Mouse (Mus musculus): Measurements from ENCODE around the gene Nuak1. TPM values are rescaled to one million over a fixed set of nuclear protein-coding genes. Genes with fewer than 3 reads are reported as not detected.

The Nuak1 gene
- polyA plus RNA-seq, 1 experiment from 2014 or later, result 4.8 TPM

DNA sequence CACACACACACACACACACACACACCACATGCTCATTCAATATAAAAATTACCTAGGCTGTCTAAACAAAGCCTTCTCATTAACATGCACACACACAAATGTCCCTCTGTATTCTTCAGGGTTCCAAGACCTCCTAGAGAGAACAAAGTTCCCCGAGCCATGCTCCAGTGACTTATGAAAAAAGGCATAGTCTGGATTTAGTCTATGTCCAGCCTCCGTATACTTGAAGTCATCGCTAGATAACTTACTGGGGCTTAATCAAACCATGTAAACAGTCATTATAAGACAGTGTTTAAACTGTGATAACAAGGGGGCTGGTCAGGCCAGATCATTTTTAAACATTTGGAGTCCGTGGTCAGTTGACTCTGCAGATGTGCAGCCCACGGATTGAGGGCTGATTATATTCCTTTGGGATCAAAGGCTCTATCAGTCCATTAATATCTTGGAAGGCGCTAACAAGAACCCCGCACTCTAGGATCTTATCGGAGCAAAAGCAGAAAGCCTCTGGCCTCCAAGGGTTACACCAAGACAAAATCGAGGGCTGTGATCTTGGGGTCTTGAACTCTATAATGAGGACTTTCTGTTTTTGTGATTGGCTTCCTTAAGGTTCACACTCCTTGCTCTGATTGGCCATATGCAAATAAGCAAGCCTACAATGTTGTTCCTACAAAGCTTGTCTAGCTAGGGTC, 16.4 kb upstream of the Nuak1 start:
- H3K4me3 ChIP-seq (ENCODE audit: low read depth, low read length), result no peak overlapping the region
- no peak overlapping the region for H3K9ac ChIP-seq (ENCODE audit: low read length)
- no peaks in the 10 kb centered on the region for H3K4me1 ChIP-seq (ENCODE audit: control insufficient read depth, insufficient read depth, low read length)
- ATAC-seq (ENCODE audit: low FRiP score) (no peak), DNase-seq (ENCODE audit: low spot score, missing footprints) (no peak)
- H3K27me3 ChIP-seq (ENCODE audit: control insufficient read depth, insufficient read depth, low read length), result no peaks in the 10 kb centered on the region
- 49% methylated on average over 9 of the region's 9 CpGs for WGBS
- H3K4me2 ChIP-seq, result no peak overlapping the region
- H3K27ac ChIP-seq (ENCODE audit: low read depth, low read length), result no peak overlapping the region
- H3K36me3 ChIP-seq (ENCODE audit: control insufficient read depth, insufficient read depth, low read length), result no peaks in the 10 kb centered on the region
- H3K9me3 ChIP-seq (ENCODE audit: control insufficient read depth, low read length), result no peaks in the 10 kb centered on the region

DNA sequence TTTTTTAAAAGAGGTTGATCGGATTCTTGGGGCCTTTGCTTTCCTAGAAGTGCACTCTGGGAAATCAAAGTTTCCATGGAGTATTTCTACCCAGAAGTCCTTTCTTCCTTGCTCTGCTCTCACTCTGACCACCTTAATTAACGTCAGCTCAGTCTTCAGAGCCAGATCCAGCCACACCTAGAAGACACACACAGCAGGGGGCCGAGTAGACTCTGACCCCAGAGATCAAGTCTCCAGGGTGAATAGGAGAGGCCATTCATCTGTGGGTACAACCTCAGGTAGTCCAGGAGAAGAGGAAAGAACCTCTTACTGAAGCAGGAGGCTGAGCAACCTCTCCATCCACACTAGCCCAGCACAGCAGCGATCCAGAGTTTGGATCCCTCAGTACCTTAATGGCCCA, 11.5 kb upstream of the Nuak1 start:
- DNase-seq (ENCODE audit: low spot score, missing footprints), result no peak
- Histone ChIP-seq H3K9ac (ENCODE audit: low read length) (no peak overlapping the region), H3K27ac (ENCODE audit: low read depth, low read length) (no peak overlapping the region), H3K36me3 (ENCODE audit: control insufficient read depth, insufficient read depth, low read length) (no peaks in the 10 kb centered on the region), H3K27me3 (ENCODE audit: control insufficient read depth, insufficient read depth, low read length) (no peaks in the 10 kb centered on the region), H3K9me3 (ENCODE audit: control insufficient read depth, low read length) (no peaks in the 10 kb centered on the region), H3K4me3 (ENCODE audit: low read depth, low read length) (no peak overlapping the region), H3K4me1 (ENCODE audit: control insufficient read depth, insufficient read depth, low read length) (peaks cover 11% of the 10 kb centered on the region), H3K4me2 (no peak overlapping the region)
- no peak for ATAC-seq (ENCODE audit: low FRiP score)
- 63% methylated on average over 4 of the region's 4 CpGs for WGBS

DNA sequence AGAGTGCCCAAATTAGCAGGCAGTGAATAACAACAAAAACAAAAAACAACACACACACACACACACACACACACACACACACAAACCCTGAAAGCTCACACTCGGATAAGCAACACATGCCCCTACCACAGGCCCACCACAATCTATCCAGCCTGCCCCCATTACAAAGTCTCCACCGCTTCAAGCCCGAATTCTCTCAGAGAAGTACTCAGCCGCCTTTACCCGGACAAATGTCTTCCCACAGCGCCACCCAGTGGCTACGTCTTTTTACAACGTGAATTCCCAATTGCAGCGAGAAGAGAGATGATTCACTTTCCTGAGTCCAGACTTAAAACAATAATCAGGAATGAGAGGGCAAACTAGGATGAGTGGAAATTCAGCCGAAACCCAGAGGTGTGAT, 10.3 kb upstream of the Nuak1 start:
- DNase-seq (ENCODE audit: low spot score, missing footprints), result peak; percentile 99
- no peak overlapping the region for H3K4me2 ChIP-seq
- H3K9me3 ChIP-seq (ENCODE audit: control insufficient read depth, low read length), result no peaks in the 10 kb centered on the region
- 2% methylated on average over 10 of the region's 10 CpGs for WGBS
- ATAC-seq (ENCODE audit: low FRiP score), result peak; percentile 50; the same call in 1 of the 2 replicates
- H3K9ac ChIP-seq (ENCODE audit: low read length), result no peak overlapping the region
- H3K27me3 ChIP-seq (ENCODE audit: control insufficient read depth, insufficient read depth, low read length), result no peaks in the 10 kb centered on the region
- H3K4me1 ChIP-seq (ENCODE audit: control insufficient read depth, insufficient read depth, low read length), result peaks cover 14% of the 10 kb centered on the region
- H3K4me3 ChIP-seq (ENCODE audit: low read depth, low read length), result no peak overlapping the region
- H3K36me3 ChIP-seq (ENCODE audit: control insufficient read depth, insufficient read depth, low read length), result no peaks in the 10 kb centered on the region
- H3K27ac ChIP-seq (ENCODE audit: low read depth, low read length), result no peak overlapping the region

DNA sequence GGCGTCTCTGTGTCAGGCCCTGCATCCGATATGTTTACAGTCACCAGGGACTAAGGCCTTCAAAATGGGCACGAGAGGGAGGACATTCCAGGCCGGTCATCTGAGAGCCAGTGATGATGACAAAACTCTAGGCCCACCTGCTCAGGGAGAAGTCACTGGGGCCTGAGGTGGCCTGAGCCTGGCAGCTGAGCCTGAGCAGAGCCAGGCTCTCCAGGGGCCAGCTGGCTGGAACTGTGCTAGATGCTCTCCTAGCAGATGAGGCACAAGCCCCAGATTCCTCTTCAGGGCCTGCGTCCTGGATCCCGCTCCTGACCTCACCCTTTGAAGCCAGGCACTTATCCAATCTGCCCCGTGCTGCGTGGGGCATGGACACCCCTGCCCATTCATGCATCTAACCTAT, 9.3 kb upstream of the Nuak1 start:
- Histone ChIP-seq H3K27ac (ENCODE audit: low read depth, low read length) (no peak overlapping the region), H3K9ac (ENCODE audit: low read length) (no peak overlapping the region), H3K4me1 (ENCODE audit: control insufficient read depth, insufficient read depth, low read length) (peaks cover 19% of the 10 kb centered on the region), H3K27me3 (ENCODE audit: control insufficient read depth, insufficient read depth, low read length) (no peaks in the 10 kb centered on the region), H3K4me2 (no peak overlapping the region), H3K9me3 (ENCODE audit: control insufficient read depth, low read length) (no peaks in the 10 kb centered on the region), H3K36me3 (ENCODE audit: control insufficient read depth, insufficient read depth, low read length) (no peaks in the 10 kb centered on the region), H3K4me3 (ENCODE audit: low read depth, low read length) (no peak overlapping the region)
- no peak for ATAC-seq (ENCODE audit: low FRiP score)
- WGBS, result 65% methylated on average over 8 of the region's 8 CpGs
- no peak for DNase-seq (ENCODE audit: low spot score, missing footprints)

DNA sequence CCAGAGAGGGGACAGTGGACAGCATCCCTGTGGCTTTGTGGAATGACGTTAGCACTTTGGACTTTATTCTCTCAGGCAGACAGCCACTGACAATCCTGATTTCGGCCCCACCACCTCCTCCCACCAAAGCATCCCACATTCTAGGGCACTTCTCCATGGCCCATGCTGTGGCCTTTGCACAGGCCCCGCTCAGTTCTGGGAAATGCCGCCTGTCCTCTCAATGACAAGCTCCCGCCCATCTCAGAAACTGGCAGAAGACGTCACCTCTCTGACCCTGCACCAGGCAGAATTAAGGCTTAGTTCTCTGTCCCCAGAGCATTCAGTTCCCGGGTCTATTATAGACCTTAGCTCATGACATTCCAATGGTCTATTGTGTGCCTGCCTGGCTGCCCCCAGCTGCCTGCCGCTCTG, 7.0 kb upstream of the Nuak1 start:
- peaks cover 31% of the 10 kb centered on the region for H3K4me1 ChIP-seq (ENCODE audit: control insufficient read depth, insufficient read depth, low read length)
- no peak overlapping the region for H3K4me3 ChIP-seq (ENCODE audit: low read depth, low read length)
- DNase-seq (ENCODE audit: low spot score, missing footprints), result peak; percentile 93
- no peaks in the 10 kb centered on the region for H3K27me3 ChIP-seq (ENCODE audit: control insufficient read depth, insufficient read depth, low read length)
- peak; percentile 89 for ATAC-seq (ENCODE audit: low FRiP score)
- no peaks in the 10 kb centered on the region for H3K36me3 ChIP-seq (ENCODE audit: control insufficient read depth, insufficient read depth, low read length)
- peak overlapping the region; percentile 68 for H3K27ac ChIP-seq (ENCODE audit: low read depth, low read length)
- WGBS, result 2% methylated on average over 8 of the region's 8 CpGs
- no peaks in the 10 kb centered on the region for H3K9me3 ChIP-seq (ENCODE audit: control insufficient read depth, low read length)
- H3K9ac ChIP-seq (ENCODE audit: low read length), result no peak overlapping the region
- no peak overlapping the region for H3K4me2 ChIP-seq

DNA sequence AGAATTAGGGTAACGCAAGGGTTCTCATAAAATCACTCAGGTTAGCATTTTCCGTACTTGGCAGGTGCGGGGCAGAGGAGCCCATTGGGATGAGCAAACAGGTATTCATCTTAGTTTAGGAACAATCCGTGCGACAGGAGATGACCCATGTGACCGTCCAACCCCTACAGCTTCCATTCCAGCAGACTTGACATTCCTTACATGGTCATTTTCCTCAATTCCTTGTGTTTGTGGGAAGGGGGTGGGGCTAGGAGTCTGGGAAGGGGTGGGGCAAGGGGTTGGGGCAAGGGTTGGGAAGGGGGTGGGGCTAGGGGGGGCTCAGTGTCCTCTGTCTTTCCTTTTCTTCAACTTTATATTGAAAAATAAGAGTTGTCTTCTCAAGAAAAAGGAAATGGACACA, 6.3 kb upstream of the Nuak1 start:
- peaks cover 38% of the 10 kb centered on the region for H3K4me1 ChIP-seq (ENCODE audit: control insufficient read depth, insufficient read depth, low read length)
- no peak overlapping the region for H3K4me3 ChIP-seq (ENCODE audit: low read depth, low read length)
- H3K27ac ChIP-seq (ENCODE audit: low read depth, low read length), result peak overlapping the region; percentile 68
- WGBS, result 63% methylated on average over 6 of the region's 6 CpGs
- no peaks in the 10 kb centered on the region for H3K36me3 ChIP-seq (ENCODE audit: control insufficient read depth, insufficient read depth, low read length)
- no peak overlapping the region for H3K4me2 ChIP-seq
- no peaks in the 10 kb centered on the region for H3K9me3 ChIP-seq (ENCODE audit: control insufficient read depth, low read length)
- no peaks in the 10 kb centered on the region for H3K27me3 ChIP-seq (ENCODE audit: control insufficient read depth, insufficient read depth, low read length)
- no peak overlapping the region for H3K9ac ChIP-seq (ENCODE audit: low read length)
- ATAC-seq (ENCODE audit: low FRiP score) (no peak), DNase-seq (ENCODE audit: low spot score, missing footprints) (no peak)

DNA sequence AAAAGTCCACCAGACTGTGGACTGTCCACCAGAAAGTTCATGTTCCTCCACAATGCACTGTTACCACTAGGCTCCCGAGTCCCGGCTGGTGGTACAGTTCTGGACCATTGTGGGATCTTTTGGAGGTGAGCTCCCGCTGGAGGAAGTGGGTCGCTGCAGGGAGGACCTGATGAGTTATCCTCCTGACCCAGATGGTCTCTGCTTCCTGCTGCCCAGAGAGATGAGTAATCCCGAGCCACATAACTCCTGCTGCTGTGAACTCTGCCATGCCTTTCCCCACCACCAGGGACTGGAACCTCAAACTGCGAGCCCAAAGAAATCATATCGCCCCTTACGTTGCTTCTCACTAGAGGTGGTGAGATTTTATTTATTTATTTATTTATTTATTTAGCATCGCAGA, 4.0 kb upstream of the Nuak1 start:
- Histone ChIP-seq H3K27ac (ENCODE audit: low read depth, low read length) (no peak overlapping the region), H3K27me3 (ENCODE audit: control insufficient read depth, insufficient read depth, low read length) (no peaks in the 10 kb centered on the region), H3K4me3 (ENCODE audit: low read depth, low read length) (no peak overlapping the region), H3K9me3 (ENCODE audit: control insufficient read depth, low read length) (no peaks in the 10 kb centered on the region), H3K4me2 (no peak overlapping the region), H3K4me1 (ENCODE audit: control insufficient read depth, insufficient read depth, low read length) (peaks cover 45% of the 10 kb centered on the region), H3K9ac (ENCODE audit: low read length) (no peak overlapping the region), H3K36me3 (ENCODE audit: control insufficient read depth, insufficient read depth, low read length) (no peaks in the 10 kb centered on the region)
- DNase-seq (ENCODE audit: low spot score, missing footprints) (no peak), ATAC-seq (ENCODE audit: low FRiP score) (no peak)
- 76% methylated on average over 9 of the region's 9 CpGs for WGBS

DNA sequence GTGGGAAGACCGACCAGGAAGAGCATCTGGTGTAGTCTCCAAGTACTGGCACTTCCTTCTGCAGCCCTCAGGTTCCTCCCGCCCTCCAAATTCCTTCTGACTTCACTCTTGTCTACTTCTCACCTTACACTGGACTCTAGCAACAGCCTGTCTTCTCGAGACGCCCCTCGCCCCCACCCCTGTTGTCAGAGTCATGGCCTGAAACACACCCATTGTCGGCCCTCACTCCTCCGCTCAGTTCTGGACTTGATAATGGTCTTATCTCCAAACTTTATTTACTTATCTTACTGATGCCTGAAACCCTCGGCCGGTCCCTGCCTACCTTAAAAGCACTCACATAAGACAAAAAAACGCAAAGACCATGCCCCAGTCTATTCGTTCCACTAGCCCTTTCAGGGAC, 1.4 kb upstream of the Nuak1 start:
- DNase-seq (ENCODE audit: low spot score, missing footprints) (peak; percentile 91), ATAC-seq (ENCODE audit: low FRiP score) (no peak)
- Histone ChIP-seq H3K9ac (ENCODE audit: low read length) (peak overlapping the region; percentile 100), H3K4me3 (ENCODE audit: low read depth, low read length) (peak overlapping the region; percentile 75), H3K4me1 (ENCODE audit: control insufficient read depth, insufficient read depth, low read length) (peaks cover 56% of the 10 kb centered on the region), H3K9me3 (ENCODE audit: control insufficient read depth, low read length) (no peaks in the 10 kb centered on the region), H3K4me2 (peak overlapping the region; percentile 92), H3K36me3 (ENCODE audit: control insufficient read depth, insufficient read depth, low read length) (no peaks in the 10 kb centered on the region), H3K27ac (ENCODE audit: low read depth, low read length) (peak overlapping the region; percentile 95), H3K27me3 (ENCODE audit: control insufficient read depth, insufficient read depth, low read length) (no peaks in the 10 kb centered on the region)
- 5% methylated on average over 11 of the region's 11 CpGs for WGBS

DNA sequence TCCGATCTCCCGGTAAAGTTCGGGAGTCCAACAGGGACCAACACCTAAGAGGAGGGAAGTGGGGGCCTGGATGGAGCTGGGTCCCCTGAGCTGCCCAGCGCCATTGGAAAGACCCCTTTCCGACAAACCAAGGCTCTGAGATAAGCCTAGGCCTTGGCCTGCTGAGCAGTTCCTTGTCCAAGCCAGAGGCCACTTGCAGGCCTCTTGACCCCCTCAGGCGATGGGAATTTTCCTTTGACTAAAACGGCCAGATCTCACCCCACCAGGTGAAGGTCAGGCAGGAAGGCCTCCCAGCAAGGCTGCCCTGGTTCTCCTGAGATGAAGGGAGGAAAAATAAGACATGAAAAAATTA, 1.0 kb upstream of the Nuak1 start:
- ATAC-seq (ENCODE audit: low FRiP score) (no peak), DNase-seq (ENCODE audit: low spot score, missing footprints) (no peak)
- no peaks in the 10 kb centered on the region for H3K27me3 ChIP-seq (ENCODE audit: control insufficient read depth, insufficient read depth, low read length)
- H3K36me3 ChIP-seq (ENCODE audit: control insufficient read depth, insufficient read depth, low read length), result no peaks in the 10 kb centered on the region
- 3% methylated on average over 7 of the region's 7 CpGs for WGBS
- peaks cover 56% of the 10 kb centered on the region for H3K4me1 ChIP-seq (ENCODE audit: control insufficient read depth, insufficient read depth, low read length)
- H3K9ac ChIP-seq (ENCODE audit: low read length), result peak overlapping the region; percentile 100
- H3K9me3 ChIP-seq (ENCODE audit: control insufficient read depth, low read length), result no peaks in the 10 kb centered on the region
- peak overlapping the region; percentile 92 for H3K4me2 ChIP-seq
- peak overlapping the region; percentile 95 for H3K27ac ChIP-seq (ENCODE audit: low read depth, low read length)
- H3K4me3 ChIP-seq (ENCODE audit: low read depth, low read length), result peak overlapping the region; percentile 75
